Comparison of ENCODE assay signal across 8 mouse cellular contexts in genomic region chr12:20990132-20990531, GRCm38 (mm10). TPM values are rescaled to one million over a fixed set of nuclear protein-coding genes. Genes with fewer than 3 reads are reported as not detected.
DNase-seq lines count a peak whose midpoint lies in the region; ATAC-seq and TF ChIP-seq lines count a peak whose summit lies in the region.
"Not testable (repeated sequence)": the region's sequence is repeated elsewhere in the genome, so short reads cannot be mapped to it uniquely, and the experiment has no call there.

Asap2 (plus strand) TSS chr12:20990459.

- not testable (repeated sequence) for H3K4me1 ChIP-seq in forebrain, embryonic 13.5 days; heart, embryonic 14.5 days (ENCODE audit: control insufficient read depth in 2 of 2, insufficient read depth in 2 of 2, low read length in 2 of 2); kidney, embryonic 15.5 days; limb, embryonic 10.5 days; midbrain, embryonic 11.5 days (ENCODE audit: control insufficient read depth, insufficient read depth, low read length)

- ATAC-seq in forebrain, embryonic 13.5 days; heart, embryonic 14.5 days (ENCODE audit: insufficient number of reproducible peaks, insufficient read depth, low FRiP score, low read depth); kidney, embryonic 15.5 days (replicated peaks; ENCODE audit: low FRiP score); midbrain, embryonic 11.5 days (ENCODE audit: low FRiP score): not testable (repeated sequence)

- H3K36me3 ChIP-seq in forebrain, embryonic 13.5 days (ENCODE audit: poor library complexity, severe bottlenecking); heart, embryonic 14.5 days (ENCODE audit: control insufficient read depth, insufficient read depth, low read length); kidney, embryonic 15.5 days; limb, embryonic 10.5 days; midbrain, embryonic 11.5 days (ENCODE audit: control insufficient read depth, insufficient read depth, low read length): not testable (repeated sequence)

- peak within 1 kb of the TSS; percentile 54 for H3K4me3 ChIP-seq in forebrain, embryonic 13.5 days
- peak within 1 kb of the TSS; percentile 45 to 71 for H3K4me3 ChIP-seq in heart, embryonic 14.5 days (ENCODE audit: control insufficient read depth in 1 of 2, insufficient read depth in 1 of 2, low read depth in 1 of 2, low read length in 2 of 2)
- peak within 1 kb of the TSS; percentile 55 for H3K4me3 ChIP-seq in kidney, embryonic 15.5 days (replicated peaks)
- H3K4me3 ChIP-seq in limb, embryonic 10.5 days: peak within 1 kb of the TSS; percentile 60
- peak within 1 kb of the TSS; percentile 42 for H3K4me3 ChIP-seq in midbrain, embryonic 11.5 days (ENCODE audit: low read depth, low read length)

- TF ChIP-seq POLR2A in brain, embryonic 14.5 days (IDR thresholded peaks at IDR 0.05; ENCODE audit: borderline replicate concordance, extremely low read depth, insufficient read depth, insufficient read length, poor library complexity, severe bottlenecking): peak; percentile 21; the same call in 1 of the 2 replicates

- not testable (repeated sequence) for TF ChIP-seq CTCF in brain, embryonic 14.5 days (IDR thresholded peaks at IDR 0.05; ENCODE audit: borderline replicate concordance, extremely low read depth, insufficient read depth, insufficient read length)

- H3K27ac ChIP-seq in forebrain, embryonic 13.5 days; heart, embryonic 14.5 days (replicated peaks in 1 of 2; ENCODE audit: control insufficient read depth in 1 of 2, insufficient read depth in 1 of 2, low read depth in 2 of 2, low read length in 2 of 2); midbrain, embryonic 11.5 days (ENCODE audit: low read depth, low read length): not testable (repeated sequence)
- H3K27ac ChIP-seq in kidney, embryonic 15.5 days: peak within 1 kb of the TSS; percentile 67; the same call in 1 of the 2 replicates
- H3K27ac ChIP-seq in limb, embryonic 10.5 days: peak within 1 kb of the TSS; percentile 83

- peak within 1 kb of the TSS; percentile 68 for H3K9ac ChIP-seq in forebrain, embryonic 13.5 days
- peak within 1 kb of the TSS; percentile 63 for H3K9ac ChIP-seq in heart, embryonic 14.5 days (ENCODE audit: low read length)
- peak within 1 kb of the TSS; percentile 48 for H3K9ac ChIP-seq in kidney, embryonic 15.5 days
- peak within 1 kb of the TSS; percentile 55 for H3K9ac ChIP-seq in midbrain, embryonic 11.5 days (ENCODE audit: low read length)

- not testable (repeated sequence) for H3K9me3 ChIP-seq in forebrain, embryonic 13.5 days (replicated peaks); heart, embryonic 14.5 days (ENCODE audit: control insufficient read depth, low read length); kidney, embryonic 15.5 days (replicated peaks); limb, embryonic 10.5 days (replicated peaks); midbrain, embryonic 11.5 days (ENCODE audit: control insufficient read depth, low read length)

- DNase-seq in brain, embryonic 14.5 days (ENCODE audit: low read depth): peak; percentile 33
- peak; percentile 28 for DNase-seq in limb, embryonic 10.5 days (ENCODE audit: low spot score)
- peak; percentile 80 for DNase-seq in midbrain, embryonic 11.5 days (ENCODE audit: low spot score, missing footprints)
- DNase-seq in right cerebral cortex, postnatal 4 days: peak; percentile 53
- DNase-seq in urinary bladder, postnatal 36 days (ENCODE audit: low spot score in 2 of 2): peak; percentile 22 to 47

- WGBS in forebrain, embryonic 13.5 days: 0% methylated on average over 18 of the region's 38 CpGs
- under 1% methylated on average over 24 of the region's 38 CpGs for WGBS in heart, embryonic 14.5 days
- WGBS in kidney, embryonic 15.5 days: under 1% methylated on average over 33 of the region's 38 CpGs
- WGBS in limb, embryonic 10.5 days: 1% methylated on average over 31 of the region's 38 CpGs
- WGBS in midbrain, embryonic 11.5 days: 0% methylated on average over 16 of the region's 38 CpGs

- not testable (repeated sequence) for H3K27me3 ChIP-seq in forebrain, embryonic 13.5 days; heart, embryonic 14.5 days (ENCODE audit: control insufficient read depth, insufficient read depth, low read length); kidney, embryonic 15.5 days; limb, embryonic 10.5 days (ENCODE audit: low read depth, poor library complexity, severe bottlenecking); midbrain, embryonic 11.5 days (ENCODE audit: control insufficient read depth, insufficient read depth, low read length)

- H3K4me2 ChIP-seq in forebrain, embryonic 13.5 days: peak within 1 kb of the TSS; percentile 53
- peak within 1 kb of the TSS; percentile 51 for H3K4me2 ChIP-seq in heart, embryonic 14.5 days (ENCODE audit: low read length)
- peak within 1 kb of the TSS; percentile 58 for H3K4me2 ChIP-seq in kidney, embryonic 15.5 days
- H3K4me2 ChIP-seq in midbrain, embryonic 11.5 days: peak within 1 kb of the TSS; percentile 23; the same call in 1 of the 2 replicates

RNA-seq across cellular contexts. Expression of gene Asap2, which starts in this region (rescaled TPM):
- polyA plus RNA-seq in brain, embryonic 14.5 days (2012; rRNA removed): 35.5 and 36.0 TPM in 2 replicates
- polyA plus RNA-seq in forebrain, embryonic 13.5 days (2015; fragmentation: Nextera tagmentation; extraction: Ambion mirVana): 12.2 and 13.8 TPM in 2 replicates
- polyA plus RNA-seq in heart, embryonic 14.5 days (2014; fragmentation: Nextera tagmentation; extraction: Ambion mirVana): 7.6 and 8.4 TPM in 2 replicates
- polyA plus RNA-seq in kidney, embryonic 15.5 days (2015; fragmentation: Nextera tagmentation; extraction: Ambion mirVana): 9.5 TPM in 2 replicates
- polyA plus RNA-seq in limb, embryonic 10.5 days (2016; fragmentation: Nextera tagmentation; extraction: Ambion mirVana): 15.1 and 18.7 TPM in 2 replicates
- 15.1 and 16.0 TPM in 2 replicates for polyA plus RNA-seq in midbrain, embryonic 11.5 days (2014; fragmentation: Nextera tagmentation; extraction: Ambion mirVana)

Comparison
In these comparisons a context has a peak if more than half of its experiments do, and no peak if none do; other contexts are left out.
1. DNase-seq: peak in every context shown above with its lines; median percentile 80 in midbrain, embryonic 11.5 days; 53 in right cerebral cortex, postnatal 4 days; 34 in urinary bladder, postnatal 36 days; 33 in brain, embryonic 14.5 days; 28 in limb, embryonic 10.5 days.